Mouse (Mus musculus) lung, postnatal 10 days (tissue): ENCODE results near the gene Cmtm1.
"Not testable (repeated sequence)": the region's sequence is repeated elsewhere in the genome, so short reads cannot be mapped to it uniquely, and the experiment has no call there.

Experiments used
- DNase-seq: peaks from one replicate; pipeline ENCODE4 v3.0.0; 2021

Cmtm1 gene

DNA sequence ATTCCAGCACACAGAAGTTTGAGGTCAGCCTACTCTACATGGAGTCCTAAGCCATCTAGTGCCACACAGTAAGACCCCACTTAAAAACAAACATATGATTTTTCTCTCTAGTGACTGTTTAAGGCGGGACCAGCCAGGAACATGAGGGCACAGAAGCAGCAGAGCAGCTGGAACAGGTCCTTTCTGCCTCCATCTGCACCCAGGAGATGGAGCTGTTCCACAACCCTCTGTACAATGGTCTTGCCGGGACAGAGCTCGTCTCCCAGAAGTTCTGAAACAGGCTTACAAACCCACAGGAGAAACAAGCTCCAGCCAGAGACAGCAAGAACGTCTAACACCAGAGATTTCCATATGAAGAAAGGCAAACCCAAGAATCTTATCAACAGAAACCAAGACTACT, 3.4 kb upstream of the Cmtm1 start:
- peak; percentile 68 for DNase-seq

DNA sequence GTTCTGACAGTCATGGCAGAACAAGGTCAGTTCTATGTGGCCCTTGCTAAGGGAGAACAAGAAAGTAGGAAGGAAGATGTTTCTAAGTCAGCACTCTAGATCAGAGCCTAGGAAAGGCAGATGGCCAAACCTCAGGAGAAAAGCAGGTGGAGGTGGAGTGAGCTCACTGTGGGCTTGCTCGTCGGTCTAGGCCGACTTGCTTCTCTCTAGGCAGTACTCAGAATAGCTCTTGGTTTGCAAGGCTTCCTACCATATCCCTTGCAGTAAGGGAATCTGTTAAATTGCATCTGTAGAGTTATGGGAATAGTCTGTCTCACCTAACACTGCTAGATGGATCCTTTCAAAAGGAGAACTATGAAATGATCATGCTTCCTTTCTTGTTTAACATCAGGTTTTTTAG, 2.1 kb upstream of the Cmtm1 start:
- DNase-seq, result not testable (repeated sequence)

DNA sequence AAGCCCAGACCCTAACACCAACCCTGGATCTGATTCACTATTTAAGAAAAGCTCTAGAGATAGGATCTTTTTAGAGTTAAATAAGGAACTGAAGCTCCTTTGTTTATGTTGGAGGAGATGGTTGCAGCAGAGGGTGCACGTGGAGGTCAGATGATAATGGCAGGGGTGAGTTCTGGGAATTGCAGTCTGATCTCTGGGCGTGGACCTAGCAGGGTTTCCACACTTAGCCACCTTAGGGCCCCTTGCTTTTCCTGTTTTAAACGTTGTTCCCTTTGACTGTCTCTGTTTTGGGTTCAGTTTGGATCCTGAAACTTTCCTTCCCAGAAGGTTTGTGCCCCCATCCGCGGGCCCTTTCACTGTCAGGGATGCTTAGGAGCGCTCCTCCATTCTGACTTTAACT, 1.6 kb downstream of the Cmtm1 start:
- not testable (repeated sequence) for DNase-seq

DNA sequence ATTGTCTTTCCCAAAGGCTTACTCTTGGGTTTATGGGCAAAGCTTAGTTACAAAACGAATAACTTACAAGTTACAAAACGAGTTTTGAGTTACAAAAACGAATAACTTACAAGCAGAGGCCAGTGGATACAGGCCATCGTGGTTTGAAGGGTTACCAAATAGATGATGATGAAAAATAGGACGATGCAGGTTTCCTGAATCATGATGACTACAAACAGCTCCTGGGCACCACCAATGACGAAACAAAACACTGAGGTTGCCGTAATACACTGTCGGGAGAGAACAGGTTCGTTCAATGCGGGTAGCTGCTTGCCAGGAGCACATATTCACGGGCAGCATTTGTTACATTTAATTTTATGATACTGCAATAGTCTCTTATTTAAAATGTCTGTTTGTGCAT, 5.0 kb downstream of the Cmtm1 start:
- DNase-seq, result no peak

DNA sequence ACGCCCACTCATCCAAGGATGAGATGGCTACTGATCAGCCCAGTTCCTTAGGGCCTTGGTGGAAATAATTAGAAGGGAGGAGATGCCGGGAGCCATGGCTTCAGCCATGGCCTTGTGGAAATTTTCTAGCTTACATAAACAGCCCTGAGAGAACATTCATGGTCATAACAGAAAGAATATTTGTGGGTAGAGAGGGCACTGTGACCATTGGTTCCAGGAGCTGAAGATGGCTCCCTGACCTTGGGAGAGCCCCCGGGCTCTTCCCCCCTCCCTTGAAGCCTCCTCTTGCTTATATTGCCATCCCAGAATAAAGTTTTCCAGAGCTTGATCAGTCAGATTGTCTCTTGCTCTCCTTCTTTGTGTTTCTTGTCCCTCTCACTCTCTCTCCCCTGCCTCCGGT, 7.4 kb downstream of the Cmtm1 start:
- not testable (repeated sequence) for DNase-seq

DNA sequence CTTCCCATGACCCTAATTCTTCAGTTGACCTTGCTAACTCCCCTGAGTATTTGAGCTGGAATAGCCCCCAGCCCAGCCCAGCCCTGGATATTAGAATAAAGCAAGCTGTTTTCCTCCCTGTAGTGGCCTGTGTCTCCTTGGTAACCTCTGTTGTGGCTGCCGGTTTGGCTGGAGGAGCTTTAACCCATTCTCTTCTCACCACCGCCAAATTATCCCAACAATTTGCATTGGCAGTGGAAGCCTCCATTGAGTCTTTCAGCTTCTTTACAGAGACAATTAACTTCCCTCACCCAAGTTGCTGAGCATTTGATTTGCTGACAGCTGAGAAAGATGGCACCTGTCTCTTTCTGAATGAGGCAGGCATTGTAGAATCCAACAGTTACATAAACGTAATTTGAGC, 8.4 kb downstream of the Cmtm1 start:
- DNase-seq, result peak; percentile 5

DNA sequence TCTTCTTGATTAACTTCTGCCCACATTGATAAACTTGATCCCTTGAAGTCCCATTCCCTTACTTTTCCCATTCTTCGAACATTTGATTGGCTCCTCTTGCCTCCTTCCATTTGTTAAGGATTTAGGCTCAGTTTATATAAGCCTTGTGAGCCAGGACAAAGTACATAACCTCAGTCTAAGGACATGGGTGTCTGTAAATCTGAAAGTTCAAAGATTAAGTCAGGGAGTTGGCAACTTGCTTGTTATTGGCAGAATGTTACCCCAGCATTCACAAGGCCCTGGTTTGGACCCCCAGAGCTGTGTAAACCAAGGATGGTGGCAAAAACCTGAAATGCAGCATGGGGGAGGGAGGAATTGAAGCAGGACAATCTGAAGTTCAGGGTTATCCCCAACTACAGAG, 15.5 kb downstream of the Cmtm1 start:
- no peak for DNase-seq

DNA sequence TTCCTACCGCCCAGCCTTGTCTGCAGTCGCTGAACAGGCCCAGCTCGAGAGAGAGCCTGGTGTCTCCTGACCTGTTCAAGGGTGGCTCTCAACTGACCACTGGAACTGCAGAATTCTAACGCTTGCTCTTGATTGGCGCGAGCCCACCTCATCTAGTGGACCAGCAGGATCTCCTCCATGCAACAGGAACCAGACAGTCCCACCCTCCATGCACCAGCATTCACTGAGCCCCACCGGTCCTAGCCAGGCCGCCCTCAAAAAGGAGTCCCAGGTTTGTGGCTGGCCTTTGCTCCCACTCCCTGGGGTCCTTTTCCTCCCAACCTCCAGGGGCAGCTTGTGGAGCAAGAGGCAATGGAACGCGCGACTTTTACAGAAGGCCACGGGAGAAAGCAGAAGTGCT, 16.9 kb downstream of the Cmtm1 start, which contains the start of gene Cmtm2a:
Cmtm2a (minus strand) TSS at position 101 of the 400 bp plus-strand sequence.
- not testable (repeated sequence) for DNase-seq

DNA sequence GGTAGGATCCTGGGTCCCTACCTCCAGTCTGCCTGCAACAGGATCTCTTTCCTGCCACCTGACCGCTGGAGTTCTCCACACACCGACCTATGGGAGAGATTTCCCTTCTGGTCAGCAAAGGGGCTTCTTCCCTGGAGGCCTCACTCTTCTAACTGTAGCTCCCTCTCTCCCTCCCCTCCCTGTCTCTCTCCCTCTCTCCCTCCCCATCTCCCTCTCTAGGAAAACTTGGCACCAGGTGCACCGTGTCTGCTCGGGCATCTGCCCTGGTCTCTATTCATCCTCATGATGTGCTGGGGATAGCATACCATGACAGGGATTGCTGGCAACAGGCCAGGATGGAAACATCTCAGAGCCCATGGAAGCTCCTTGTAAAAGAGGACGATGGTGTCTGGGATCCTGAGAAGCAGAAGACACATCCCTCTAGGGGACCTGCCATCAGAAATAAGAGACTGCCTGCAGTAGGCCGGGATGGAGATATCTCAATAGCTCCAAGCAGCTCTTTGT, 41.0 kb downstream of the Cmtm1 start:
- no peak for DNase-seq

DNA sequence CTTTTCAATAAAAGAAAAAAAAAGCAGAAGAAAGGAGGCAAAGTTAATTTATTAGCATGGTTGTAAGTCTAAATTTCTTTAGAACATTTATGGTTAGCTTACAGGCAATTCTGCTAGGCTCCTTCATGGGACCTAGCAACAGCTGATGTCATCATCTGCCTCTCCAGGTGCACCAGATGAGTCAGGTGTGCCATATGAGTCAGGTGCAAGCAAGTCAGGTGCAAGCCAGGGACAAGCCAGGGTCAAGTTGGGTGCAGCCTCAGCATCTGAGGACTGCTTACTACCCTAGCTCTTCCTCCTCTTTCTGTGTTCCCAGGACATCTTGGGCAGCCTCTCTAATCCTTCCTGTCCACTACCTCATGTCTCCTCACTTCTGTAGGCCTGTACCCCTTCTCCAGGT, 41.6 kb downstream of the Cmtm1 start:
- no peak for DNase-seq

DNA sequence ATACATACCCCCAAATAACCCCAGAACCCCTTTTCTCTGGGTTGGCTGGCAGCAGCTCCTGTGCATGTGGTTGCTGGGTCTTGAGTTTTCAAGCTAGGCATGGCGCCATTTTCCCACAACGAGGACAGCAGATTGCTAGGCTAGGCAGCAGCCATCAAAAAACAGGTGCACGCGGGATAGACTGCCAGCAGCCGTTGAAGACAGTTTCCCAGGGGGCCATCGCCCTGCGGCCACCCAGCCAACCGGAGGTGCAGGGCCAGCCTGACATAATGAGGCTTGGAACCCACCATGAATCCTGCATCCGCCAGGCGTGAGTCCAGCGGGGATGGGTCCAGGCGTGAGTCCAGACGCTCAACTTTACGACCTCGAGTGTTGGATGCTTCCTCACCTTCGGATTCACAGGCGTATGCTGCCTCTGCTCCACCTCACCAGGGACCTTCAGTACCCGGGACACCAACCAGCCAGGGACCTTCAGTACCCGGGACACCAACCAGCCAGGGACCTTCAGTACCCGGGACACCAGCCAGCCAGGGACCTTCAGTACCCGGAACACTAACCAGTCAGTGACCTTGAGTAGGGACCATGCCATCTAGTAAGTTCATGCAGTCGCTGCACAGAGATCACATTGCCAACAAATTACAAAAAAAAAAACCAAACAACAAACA, 45.5 kb downstream of the Cmtm1 start:
- not testable (repeated sequence) for DNase-seq

DNA sequence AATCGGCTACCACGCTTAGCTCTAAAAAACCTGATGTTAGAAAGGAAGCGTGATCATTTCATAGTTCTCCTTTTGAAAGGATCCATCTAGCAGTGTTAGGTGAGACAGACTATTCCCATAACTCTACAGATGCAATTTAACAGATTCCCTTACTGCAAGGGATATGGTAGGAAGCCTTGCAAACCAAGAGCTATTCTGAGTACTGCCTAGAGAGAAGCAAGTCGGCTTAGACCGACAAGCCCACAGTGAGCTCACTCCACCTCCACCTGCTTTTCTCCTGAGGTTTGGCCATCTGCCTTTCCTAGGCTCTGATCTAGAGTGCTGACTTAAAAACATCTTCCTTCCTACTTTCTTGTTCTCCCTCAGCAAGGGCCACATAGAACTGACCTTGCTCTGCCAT, 48.1 kb downstream of the Cmtm1 start:
- DNase-seq, result not testable (repeated sequence)

DNA sequence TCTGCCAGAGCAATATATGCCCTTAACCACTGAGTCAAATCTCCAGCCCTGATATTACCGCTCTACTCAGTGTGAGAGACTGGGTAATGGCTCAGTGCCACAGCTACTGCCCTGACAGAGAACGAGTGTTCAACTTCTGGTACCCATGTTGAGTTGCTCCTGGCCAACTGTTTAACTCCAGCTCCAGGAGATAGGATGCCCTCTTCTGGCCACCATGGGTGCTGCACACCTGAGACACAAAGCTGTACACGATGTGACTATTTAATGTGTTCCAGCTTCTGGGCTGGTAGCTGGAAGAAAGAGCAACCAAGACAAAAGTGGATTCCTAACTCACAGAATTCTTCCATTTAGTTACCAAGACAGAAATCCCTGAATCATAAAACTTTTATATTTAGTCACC, 56.9 kb downstream of the Cmtm1 start:
- peak; percentile 38 for DNase-seq

DNA sequence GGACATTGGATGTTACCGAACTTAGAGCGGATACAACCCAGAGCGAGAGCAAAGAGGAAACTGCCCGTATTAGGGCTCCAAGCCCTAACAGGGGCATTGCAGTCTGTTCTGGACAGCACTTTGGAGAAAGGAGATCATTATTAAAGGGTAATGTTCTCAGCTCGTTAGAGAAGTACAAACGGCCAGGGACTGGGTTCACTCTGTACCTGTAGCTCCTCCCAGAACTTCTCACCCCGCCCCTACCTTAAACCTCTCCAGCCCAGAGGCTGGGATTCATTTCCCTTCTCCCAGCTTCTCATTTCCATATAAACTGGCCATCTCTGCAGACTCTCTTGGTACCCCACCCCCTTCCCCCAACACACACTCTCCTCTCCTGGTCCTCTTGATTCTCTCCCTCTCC, 58.5 kb downstream of the Cmtm1 start:
- DNase-seq, result peak; percentile 29

DNA sequence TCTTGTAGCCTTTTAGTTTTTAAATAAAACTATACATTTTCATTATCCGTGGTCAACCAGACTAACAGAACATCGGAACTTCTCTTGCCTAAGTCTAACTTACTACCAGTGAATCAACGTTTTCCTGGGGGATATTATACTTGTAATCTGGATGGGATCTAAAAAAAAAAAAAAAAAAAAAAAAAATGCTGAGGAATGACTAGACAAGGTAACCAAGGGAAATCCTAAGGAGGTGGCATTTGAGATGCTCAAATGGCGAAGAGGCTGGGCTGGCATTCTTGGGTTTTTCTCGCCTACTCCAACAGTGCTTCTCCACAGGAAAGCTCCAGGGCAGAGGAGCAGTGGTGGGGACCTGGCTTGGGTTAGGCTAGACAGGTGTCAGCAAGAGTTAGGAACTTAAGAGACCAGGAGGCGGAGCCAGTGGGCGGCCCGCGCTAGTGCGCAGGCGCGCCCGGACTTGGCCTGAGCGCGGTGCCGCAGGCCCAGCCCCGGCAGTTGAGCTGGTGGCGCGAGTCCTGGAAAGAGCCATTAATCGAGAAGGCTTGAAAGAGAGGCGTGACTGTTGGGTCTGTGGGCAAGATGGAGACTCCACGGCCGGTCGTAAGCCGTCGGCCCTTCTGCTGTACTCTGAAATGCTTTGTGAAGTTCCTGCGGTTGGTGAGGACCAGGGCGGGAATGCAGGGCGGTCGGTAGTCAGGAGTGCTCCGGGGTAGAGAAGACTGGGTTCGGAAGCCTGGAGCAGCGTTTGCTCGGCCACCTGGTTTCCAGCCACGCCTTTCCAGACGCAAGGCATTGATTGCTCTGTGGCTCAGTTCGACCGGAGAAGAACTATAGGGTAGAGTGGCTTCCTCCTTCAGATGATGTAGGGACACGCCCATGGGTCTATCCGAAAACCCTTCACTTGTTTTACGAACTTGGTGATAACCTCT, 59.2 kb downstream of the Cmtm1 start, which contains the start of gene Cklf:
Cklf (plus strand) TSS at position 423 of the 929 bp plus-strand sequence.
- peak; percentile 91 for DNase-seq

DNA sequence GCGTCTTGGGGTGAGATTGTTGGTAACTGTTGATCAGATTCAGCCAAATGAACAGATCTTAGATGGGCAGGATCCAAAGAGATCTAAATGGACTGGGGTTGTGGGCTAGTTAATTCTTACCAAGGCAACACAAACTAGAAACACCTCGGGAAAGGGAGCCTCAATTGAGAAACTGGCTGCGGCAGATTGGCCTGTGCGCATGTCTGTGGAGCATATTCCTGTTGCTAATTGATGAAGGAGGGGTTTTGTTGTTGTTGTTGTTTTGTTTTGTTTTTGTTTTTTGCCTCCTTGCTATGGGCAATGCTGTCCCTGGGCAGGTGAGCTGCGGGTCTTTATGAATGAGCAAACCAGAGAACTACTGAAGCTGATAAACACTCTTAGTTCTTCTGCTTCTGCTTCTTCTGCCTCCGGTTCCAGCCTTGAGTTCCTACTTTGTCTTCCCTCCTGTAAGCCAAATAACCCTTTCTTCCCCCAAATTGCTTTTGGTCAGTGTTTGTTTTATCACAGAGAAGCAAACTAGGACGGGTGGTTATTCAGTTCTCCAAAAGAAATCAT, 60.4 kb downstream of the Cmtm1 start:
- no peak for DNase-seq

DNA sequence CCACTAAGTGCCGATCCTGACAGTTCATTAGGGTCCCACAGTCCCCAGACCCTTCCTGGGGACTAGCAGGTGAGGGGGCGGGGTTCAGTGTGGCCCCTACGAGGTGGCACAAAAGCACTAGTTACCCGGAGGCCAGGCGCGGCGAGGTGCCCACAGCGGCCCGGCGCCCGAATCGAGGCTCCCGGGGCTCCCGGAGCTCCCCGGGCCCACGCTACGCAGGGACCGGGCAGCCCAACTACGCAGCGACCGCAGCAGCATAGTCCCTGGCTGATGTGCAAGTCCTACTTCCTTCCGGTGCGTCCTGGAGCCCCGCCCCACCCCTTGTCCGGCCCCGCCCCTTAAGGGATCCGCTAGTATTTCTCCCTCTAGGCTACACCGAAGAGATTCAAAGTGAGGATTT, 61.7 kb downstream of the Cmtm1 start, which contains the start of gene Tk2:
Tk2 (minus strand) TSS at position 283 of the 400 bp plus-strand sequence.
- peak; percentile 81 for DNase-seq

DNA sequence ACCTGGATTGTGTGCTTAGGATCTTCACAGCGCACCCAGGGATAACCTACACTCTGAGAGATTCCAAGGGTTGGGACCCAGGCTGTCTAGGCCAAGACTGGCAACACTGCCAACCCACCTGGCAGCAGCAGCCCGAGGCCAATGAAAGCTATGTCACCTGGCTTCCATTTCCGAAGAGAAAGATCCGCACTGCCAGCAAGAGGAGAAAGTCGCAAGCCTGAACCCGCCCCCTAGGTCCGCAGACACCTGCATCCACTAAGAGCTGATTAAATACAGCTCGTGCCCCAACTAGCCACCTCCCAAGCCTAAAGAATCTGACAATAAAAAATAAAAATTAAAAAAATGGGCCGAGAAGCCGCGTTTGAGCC, 62.1 kb downstream of the Cmtm1 start:
- DNase-seq, result peak; percentile 7

DNA sequence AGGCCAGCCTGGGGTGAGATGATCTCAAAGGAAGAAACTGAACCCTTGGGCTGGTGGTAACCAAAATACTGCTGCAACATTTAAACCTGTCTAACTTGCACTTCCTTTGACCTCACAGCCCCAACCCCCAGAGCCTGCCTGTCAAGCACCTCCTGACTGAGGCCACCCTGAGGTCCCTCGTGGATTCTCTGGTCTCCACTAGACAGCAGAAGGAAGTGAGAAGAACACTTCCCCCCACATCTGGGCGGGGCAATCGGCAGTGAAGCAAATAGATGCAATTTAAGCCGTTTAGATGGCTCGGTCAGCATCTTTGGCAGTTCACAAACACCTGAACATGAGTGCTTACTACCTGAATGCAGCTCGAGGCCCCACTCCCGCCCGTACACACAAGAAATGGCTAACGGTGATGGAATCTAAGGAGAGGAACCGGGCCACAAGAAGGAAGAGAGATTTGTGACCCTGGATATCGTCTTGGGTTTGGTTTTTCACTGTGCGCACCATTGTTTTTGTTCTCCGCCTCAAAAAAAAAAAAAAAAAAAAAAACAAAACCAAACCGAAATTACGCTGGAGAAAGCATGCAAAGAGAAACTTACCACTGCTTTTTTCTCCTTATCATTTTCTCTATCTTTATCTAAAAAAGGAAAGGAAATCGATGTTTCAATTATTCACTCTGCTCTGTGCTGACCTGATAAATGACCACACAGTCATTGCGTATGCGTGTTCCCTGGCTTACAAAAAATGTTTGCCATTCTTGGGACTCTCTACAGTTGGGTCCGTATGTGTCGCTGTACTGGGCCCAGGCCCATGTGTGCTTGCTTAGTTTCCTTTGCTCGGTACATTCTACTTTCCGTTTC, 62.7 kb downstream of the Cmtm1 start:
- DNase-seq, result peak; percentile 64

DNA sequence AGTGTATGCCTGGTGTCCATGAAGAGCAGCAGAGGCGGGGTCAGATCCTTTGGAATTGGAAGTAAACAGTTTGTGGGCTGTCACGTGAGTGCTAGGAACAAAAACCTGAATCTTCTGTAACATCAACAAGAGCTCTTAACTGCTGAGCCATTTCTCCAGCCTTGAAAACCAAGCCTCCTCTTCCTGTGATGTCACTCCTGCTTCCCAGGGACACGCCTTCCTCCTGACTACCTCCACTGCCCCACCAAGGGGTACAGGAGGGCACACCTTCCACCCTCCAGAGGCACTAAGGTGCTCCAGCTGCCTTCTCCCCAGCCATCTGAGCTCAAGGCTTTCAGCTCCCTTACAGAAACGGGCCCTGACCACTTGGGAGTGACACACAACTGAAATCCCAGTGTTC, 63.3 kb downstream of the Cmtm1 start:
- DNase-seq, result peak; percentile 14
